Mouse (Mus musculus): Measurements from ENCODE around the gene Gm16427. TPM values are rescaled to one million over a fixed set of nuclear protein-coding genes. Genes with fewer than 3 reads are reported as not detected.
"Not testable (repeated sequence)": the region's sequence is repeated elsewhere in the genome, so short reads cannot be mapped to it uniquely, and the experiment has no call there.

The Gm16427 gene
- not detected for total RNA-seq (2022)

DNA sequence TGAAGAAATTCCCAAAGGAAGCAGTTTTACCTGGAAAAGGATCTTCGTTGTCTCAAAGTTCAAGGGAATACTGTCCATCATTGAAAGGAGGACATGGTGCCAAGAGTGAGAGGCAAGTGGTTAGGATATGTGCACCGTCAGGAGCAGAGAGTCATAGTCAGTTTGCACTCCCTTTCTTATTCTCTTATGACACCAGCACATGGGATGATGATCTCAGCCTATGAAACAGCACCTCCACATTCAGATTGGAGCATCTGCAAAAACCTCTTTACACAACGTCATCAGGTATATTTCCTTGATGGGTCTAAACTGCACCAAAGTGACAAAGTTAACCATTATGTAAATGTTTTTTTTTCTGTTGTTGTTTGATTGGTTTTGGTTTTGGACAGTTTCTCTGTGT is at the start of gene Gm16427:
Gene Gm16427, minus strand, starts transcription at position 101 of the 400 bp plus-strand sequence.
- not testable (repeated sequence) for DNase-seq (ENCODE audit: low spot score)

Other genes starting within 250 kb of the Gm16427 start
- gene C87414, start 131.4 kb upstream of the Gm16427 start, total RNA-seq (2022) = not detected

Data from heart, adult 8-10 months (tissue).